Mouse (Mus musculus): ENCODE measurements around the gene Dmkn.

Gene Dmkn

DNA sequence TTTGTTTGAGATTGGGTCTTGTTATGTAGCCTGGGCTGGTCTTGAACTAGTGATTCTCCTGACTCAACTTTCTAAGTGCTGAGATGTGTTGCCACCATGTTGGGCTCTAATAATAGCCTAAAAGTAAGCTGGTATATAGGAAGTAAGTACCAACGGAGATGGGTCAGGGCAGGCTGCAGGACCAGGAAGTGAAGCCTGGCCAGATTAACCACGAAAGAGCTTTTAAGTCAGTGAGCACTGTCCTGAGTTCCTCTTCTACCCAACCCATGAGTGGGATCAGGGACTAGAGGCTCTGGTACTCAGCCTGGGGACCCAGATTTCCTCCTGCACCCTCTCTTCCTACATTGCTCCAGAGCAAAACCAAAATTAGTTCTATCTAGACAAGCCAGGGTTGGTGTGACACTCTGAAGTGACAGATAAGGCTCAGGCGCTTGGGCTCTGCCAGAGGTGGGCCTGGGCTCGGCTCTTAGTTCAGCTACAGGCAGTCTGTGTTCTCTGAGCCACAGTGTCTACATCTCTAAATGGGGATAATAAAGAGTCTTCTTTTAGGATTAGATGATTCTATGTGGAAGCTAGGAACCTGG is 1.7 kb upstream of the Dmkn start:
- no peak for DNase-seq (ENCODE audit: low read depth, low spot score)

DNA sequence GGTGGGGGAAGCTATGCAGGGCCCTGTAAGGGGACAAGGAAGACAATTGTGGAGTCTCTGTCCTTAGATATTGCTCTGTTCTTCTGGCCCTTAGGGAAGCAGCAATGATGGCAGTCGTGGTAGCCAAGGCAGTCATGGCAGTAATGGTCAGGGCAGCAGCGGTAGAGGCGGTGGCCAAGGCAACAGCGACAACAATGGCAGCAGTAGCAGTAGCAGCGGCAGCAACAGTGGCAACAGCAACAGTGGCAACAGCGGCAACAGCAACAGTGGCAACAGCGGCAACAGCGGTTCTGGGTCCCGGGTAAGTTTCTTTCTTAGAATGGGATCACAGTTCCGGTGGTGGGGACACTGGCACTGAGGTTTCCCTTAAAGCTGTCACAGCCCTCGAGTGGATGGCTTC is 1.6 kb downstream of the Dmkn start:
- DNase-seq (ENCODE audit: low read depth, low spot score): no peak

DNA sequence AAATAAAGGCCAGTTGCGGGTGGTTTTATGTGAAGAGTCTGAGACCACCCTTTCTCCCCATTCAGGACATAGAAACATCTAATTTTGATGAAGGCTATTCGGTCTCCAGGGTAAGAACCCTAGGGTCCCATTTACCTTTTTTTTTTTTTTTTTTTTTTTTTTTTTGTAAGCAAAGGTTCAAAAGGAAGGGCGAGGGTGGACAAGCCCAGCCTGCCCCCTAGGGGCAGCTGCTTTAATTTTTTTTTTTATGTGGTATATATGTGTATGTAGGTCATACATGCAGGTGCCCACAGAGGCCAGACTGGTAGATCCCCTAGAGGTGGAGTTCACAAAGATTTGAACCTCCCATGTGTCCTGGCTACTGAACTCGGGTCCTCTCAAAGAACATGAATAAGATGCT is 2.9 kb downstream of the Dmkn start:
- no peak for DNase-seq (ENCODE audit: low read depth, low spot score)

DNA sequence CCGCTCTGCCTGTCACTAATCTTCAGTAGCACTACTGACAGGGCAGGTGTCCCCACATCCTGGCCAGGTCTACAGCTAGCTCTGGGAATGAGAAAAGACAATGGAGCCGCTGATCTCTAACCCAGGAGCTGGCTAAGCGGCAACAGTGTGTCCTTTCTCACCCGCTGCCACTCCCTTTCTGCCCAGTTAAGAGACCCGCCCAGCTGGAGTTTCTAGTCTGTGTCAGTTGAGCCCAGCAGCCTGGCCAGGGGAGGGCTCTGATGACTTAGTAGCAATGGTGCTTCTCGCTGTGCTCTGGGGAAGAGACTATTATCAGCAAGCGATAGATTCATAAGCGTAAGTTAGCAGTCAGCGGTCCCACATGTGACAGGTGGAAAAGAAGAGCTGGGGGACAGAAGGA is 5.7 kb downstream of the Dmkn start:
- DNase-seq (ENCODE audit: low read depth, low spot score): no peak

DNA sequence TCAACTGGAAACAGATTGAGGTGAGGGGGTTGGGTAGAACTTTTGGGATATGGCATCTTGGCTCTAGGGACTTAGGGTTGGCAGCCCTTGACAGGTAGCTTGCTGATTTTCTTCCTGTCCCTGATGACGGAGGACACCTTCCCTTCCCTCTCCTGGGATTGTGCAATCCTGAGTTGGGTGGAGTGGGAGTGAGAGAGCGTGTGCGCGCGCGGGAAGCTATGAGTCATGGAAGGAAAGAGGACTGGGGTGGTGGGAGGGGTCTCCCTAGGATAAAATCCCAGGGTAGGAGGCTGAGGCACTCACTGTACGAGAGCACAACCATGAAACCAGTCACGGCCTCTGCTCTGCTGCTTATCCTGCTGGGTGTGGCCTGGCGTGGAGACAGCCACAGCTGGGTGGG is 12.5 kb downstream of the Dmkn start:
- DNase-seq (ENCODE audit: low read depth, low spot score): no peak

DNA sequence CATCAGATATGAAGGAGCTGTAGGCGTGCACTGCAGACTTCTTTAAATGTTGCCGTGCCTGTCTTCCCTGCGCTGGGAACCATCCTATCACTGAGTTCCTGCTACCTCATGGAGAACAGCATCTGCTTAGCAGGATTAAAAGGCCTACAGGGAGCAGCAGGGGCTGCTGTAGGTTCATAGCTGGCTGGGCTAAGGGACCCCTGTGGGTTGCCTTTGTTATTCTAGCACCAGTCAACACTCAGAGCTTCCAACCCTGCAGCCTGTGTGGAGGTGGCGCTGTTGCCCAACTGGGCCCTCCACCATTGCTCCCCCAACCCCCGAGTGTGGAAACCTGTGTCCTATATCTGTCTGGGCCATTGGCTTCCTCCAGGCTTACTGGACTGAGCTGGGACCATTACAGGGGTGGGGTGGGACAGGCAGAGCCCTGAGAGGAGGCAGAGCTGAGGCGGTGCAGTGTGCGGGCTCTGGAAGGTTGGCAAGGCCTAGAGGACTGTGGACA is 13.6 kb downstream of the Dmkn start:
- DNase-seq (ENCODE audit: low read depth, low spot score): no peak

DNA sequence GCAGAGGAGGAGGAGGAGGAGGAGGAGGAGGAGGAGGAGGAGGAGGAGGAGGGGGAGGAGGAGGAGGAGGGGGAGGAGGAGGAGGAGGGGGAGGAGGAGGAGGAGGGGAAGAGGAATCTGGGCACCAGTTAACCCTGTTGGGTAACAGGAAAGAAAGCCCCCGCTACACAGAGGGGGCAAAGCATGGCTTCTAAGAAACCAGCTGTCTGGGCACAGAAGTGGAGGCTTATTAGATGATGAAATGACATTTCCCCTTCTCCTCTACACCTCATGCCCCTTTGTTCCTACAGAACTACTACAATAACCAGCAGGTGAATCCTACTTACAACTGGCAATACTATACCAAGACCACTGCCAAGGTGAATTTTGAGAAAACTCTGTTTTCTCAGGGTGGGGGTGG is 14.4 kb downstream of the Dmkn start:
- no peak for DNase-seq (ENCODE audit: low read depth, low spot score)

DNA sequence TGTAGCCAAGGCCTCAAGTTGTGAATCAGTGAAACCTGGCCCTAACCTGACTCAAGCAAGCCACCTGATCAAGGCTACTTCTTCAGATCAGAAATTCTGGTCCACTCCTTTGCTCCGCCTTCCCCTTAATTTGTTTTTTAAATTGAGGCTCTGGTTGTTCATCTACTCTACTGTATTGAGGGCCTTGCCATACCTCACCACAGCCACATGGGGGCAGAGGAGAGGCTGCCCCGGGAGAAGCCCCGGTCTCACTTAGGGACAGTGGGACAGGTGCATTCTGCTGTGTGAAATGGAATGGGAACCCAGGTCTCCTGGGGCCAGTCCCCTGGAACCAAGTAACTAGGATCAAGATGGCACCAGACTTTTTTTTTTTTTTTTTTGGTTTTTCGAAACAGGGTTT is 18.2 kb downstream of the Dmkn start:
- peak; percentile 66 for DNase-seq (ENCODE audit: low read depth, low spot score)

DNA sequence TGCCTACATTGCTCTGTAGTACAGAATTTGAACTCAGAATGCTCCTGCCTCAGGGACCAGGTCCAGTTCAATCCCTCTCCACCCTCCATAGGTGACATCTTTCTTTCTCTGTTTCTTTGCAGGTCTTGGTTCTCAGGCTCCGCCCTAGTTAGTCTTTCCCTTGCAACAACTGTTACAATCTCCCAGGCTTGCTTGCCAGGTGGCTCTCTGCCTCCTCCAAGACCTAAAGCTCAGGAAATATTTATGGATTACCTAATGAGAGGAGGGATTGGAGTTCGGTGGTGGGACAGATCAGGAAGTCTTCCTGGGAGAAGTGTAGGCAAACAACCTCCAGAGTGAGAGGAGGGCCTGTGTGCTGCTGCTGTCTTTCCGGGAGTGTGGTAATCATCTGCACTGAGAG is 19.1 kb downstream of the Dmkn start:
- DNase-seq (ENCODE audit: low read depth, low spot score): no peak

DNA sequence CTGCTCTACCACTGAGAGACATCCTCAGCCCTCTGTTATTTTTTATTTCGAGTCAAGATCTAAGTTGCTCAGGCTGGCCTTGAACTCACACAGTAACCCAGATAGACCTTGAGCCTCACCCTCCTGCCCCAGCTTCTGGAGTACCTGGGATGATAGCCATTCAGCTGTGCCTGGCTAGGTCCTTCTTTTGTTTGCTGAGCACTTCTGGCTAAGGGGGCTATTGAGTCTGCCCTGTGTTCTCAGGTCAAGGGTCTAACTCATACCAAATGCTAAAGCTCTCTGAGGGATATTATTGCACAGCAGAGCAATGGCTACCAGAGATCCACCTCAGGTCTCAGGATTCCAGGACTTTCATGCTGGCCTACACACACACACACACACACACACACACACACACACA is 21.6 kb downstream of the Dmkn start:
- no peak for DNase-seq (ENCODE audit: low read depth, low spot score)

DNA sequence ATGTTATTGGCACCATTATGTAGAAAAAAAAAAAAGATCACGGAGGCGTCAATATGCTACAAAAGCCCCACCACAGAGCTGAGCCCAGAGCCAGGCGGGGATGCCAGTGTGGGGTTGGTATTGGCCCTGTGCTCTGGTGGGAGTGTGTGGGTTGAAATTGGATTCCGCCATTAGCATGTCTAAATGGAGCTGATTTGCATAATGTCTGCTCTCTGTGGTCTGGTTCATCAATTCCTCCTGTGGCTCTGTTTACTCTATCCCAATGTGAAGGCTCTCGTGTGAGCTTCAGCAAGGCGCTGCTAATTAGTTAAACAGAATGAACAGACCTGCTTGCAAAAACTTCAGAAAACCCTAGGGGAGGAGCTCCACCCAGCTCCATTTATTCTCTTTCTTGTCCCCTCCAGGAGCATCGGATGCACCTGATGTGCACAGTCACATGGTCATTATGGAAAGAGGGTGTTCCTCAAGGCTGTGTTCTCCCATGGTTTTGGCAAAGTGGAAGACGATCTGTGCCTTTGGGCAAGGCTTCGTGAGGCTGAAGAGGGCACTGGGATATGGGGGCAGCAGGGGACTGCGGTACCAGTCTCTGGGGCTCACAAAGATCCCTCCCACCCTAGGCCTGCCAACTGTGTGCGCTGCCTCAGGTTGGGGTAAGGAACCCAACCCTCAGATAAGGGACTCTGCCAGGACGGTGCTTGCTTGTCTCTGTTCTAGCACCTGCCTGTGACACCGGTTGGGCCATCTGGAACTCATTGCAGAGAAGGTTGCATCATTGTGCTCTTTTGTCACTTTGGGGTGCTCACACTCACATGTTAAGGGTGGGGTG is 22.4 kb downstream of the Dmkn start:
- DNase-seq (ENCODE audit: low read depth, low spot score): no peak

DNA sequence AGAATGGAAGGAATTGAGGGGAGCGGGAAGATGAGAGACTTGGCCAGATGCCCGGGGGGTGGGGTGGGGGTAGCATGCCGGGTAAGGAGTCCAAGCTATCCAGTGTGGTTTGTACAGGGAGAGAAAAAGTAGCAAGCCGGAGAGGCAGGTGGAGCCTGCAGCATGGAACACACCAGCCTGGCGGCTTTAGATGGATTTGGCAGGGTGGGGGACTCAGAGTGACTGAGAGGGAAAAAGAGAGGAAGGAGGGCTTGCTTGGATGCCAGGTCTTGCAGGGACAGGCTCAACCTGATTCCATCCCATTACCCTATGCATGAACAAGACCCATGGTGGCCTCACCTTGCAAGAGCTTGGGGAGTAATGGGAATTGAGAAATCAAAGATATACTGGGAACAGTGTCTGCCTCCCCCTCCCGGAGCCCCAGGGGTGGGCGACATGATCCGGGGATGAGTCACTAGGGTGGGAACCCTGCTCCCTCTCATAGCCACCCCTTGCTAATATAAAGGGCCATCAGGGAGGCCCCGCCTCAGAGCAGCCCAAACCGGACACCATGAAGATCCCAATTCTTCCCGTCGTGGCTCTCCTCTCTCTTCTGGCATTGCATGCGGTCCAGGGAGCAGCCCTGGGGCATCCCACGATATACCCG is 23.9 kb downstream of the Dmkn start, which contains the start of gene Krtdap:
TSS of gene Krtdap (plus strand) at position 520 of the 646 bp plus-strand sequence.
- no peak for DNase-seq (ENCODE audit: low read depth, low spot score)

DNA sequence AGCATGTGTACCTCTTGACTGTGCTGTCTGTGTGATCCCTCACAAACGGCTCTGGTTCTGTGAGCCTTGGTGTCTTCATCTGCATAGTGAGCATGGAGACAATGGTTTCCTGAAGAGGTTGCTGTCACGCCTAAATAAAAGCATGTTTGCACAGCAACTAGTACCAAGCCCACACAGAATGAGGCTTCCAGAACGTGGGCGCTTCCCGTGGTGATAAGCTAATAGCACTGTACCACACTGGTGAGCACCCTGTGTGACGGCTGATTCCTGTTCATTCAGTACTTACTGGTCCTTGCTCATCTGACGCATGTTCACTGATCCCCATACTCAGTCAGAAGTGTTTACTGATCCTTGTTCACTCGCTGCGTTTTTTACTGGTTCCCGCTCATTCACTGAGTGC is 26.6 kb downstream of the Dmkn start:
- no peak for DNase-seq (ENCODE audit: low read depth, low spot score)

DNA sequence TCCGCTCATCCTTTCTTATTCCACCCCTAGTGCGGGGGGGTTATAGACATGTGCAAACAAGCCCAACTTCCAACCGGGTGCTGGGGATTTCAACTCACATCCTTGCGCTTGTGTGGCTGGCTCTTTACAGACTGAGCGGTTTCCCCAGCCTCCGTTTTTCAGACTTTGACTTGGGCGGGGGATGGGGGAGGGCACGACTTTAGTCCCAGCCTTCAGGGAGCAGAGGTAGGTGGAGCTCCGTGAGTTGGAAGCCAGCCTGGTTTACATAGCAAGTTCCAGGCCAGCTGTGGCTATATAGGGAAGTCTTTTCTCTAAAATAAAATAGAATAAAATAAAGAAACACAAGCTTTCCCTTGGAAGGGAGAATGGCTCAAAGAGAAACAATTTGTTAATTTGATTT is 28.4 kb downstream of the Dmkn start:
- DNase-seq (ENCODE audit: low read depth, low spot score): no peak

DNA sequence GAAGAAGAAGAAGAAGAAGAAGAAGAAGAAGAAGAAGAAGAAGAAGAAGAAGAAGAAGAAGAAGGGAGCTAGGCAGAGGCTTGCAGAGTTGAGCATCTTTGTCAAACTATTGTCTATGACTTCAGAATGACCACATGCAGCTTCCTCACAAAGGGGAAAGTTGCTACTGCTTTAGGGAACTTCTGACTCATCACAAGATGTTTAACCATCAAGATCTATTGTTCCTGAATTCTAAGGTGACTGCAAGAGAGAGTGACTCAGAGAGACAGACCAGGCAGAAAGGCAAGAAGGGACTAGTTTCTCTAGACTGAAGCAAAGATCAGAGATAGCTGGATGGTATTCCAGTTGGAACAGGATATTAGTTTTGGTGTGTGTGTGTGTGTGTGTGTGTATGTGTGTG is 31.4 kb downstream of the Dmkn start:
- DNase-seq (ENCODE audit: low read depth, low spot score): no peak

DNA sequence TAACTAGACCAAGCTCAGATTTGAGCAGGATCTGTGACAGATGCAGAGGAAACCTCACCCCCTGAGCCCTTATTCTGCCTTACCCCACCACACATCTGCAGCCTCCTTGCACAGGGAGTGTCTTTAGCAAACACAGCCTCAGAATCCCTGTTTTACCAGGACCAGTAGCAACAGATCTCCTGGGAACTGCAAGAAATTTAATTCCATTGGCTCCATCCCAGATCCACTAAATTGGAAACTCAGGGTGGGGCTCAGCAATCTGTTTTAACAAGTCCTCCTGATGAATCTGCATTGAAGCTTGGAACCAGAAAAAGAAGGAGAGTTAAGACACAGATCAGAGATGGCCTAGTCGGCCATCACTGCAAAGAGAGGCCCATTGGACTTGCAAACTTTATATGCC is 33.2 kb downstream of the Dmkn start:
- no peak for DNase-seq (ENCODE audit: low read depth, low spot score)

DNA sequence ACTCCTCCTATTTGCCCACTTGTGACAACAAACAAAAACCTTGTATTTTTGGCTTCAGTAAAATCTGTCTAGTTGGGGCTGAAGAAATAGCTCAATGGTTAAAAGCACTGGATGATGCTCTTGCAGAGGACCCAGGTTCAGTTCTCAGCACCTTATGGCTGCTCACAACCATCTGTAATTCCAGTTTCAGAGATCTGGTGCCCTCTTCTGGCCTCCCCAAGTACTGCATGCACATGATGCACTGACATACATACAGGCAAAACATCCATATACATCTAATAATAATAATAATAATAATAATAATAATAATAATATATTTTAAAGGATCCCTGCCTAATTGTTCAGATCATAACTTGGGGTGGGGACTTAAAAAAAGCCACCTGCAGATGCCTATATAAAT is 37.1 kb downstream of the Dmkn start:
- DNase-seq (ENCODE audit: low read depth, low spot score): peak; percentile 10

DNA sequence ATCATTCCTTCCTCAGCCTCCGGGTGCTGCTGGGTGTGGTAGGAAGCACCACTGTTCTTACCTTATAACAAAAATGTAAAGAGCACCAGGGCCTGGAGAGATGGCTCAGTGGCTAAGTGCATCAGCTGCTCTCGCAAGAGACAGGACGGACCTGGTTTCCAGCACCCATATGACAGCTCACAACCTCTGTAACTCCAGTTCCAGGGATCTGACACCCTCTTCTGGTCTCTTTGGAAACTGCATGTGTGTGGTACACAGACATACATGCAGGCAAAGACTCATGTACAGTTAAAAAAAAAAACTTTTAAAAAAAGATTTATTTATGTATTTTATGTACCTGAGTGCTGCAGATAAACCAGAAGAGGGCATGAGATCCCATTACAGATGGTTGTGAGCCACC is 39.7 kb downstream of the Dmkn start:
- DNase-seq (ENCODE audit: low read depth, low spot score): no peak

DNA sequence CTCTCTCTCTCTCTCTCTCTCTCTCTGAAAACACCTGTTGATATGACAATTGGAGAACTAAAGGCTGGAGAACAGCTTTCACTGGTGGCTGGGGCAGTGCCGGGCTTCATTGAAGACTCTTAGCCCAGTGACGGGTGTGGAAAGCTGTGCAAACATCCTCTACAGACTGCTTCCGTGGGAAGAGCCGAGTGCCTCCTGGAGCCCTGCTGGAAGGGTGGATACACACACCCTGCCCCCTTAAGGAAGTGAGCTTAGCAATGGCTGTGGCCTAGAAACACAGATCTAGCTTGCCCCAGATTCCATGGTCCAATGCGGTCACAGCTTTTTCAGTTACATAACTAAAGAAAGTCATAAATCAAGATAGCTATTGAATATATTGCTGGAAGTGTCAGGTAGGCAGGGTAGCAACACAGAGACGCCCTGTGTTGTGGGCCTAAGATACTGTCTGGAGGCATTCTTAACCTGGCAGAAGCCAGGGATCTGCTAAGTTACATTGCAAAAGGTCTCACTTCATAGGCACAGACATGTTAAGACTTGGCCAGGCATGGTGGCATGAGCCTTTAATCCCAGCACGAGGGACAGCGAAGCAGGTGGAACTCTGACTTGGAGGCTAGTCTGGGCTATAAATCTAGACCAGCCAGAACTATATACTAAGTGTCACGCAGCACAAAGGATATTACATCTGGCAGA is 40.6 kb downstream of the Dmkn start:
- no peak for DNase-seq (ENCODE audit: low read depth, low spot score)

DNA sequence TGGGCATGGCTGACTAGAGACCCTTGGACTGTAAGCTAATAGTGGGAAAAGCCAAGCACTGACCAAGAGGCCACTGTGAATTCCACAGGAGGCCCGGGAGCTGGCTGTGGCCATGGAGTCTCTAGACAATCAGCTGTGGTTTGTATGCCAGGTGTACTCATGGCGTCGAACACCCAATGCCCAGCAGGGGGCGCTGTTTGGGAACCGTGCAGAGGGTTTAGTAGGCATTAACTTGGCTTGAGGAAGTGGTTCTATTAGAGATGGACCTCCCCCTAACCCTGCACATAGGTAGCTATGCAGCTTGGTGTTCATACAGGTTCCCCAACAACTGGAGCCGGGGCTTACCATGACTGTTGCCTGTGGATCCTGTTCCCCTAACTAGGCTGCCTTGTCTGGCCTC is 42.4 kb downstream of the Dmkn start:
- peak; percentile 74 for DNase-seq (ENCODE audit: low read depth, low spot score)

DNA sequence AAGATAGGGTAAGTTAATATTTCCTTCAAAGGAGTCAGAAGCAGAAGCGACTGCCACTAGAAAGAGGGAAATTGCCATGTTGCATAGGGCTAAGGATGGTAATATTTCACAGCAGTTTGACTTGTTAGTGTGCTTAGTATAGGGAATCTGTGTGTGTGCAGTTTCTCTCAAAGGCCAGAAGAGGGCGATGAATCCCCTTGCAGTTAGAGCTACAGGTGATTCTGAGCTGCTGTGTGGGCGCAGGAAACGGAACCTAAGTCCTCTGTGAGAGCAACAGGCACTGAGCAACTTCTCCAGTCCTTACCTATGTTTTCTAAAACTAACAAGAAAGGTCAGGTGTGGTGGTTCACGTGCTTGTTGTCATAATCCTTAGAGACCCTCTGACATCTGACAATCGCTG is 46.8 kb downstream of the Dmkn start:
- DNase-seq (ENCODE audit: low read depth, low spot score): peak; percentile 41

DNA sequence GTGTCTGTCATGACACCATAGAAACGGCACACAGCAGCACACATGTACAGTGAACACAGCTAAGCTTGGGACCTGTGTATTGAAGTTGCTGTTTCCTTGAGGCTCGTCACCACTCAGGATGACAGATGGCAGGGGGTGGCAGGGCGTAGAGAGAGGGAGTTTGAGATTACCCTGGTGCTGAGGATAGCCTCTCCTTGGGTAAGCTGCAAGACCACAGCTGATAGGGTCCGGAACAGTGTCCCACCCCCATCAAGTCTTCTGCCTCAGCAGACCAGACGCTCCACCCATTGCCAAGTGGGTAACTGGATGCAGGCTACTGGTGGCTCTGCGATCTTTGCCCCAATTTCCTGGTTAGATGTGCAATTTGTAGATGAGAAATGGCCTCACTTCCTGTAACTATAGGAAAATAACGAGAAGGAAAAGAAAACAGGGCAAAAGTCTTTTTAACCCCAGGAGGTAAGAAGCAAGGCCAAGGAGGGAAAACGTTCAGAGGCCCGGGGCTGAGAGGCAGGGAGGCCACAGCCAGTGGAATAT is 48.3 kb downstream of the Dmkn start:
- no peak for DNase-seq (ENCODE audit: low read depth, low spot score)

All from CD4-positive, CD25-positive, alpha-beta regulatory T cell, adult 2 months (primary cell).